Mouse (Mus musculus) urinary bladder, postnatal 36 days (tissue): ENCODE results near the gene Cd300lg.

Source experiments
- DNase-seq, 2 experiments: peaks; one replicate each; pipeline ENCODE4 v3.0.0; 2022; ENCODE audit warnings: low spot score in 2 of 2, mixed read lengths in 1 of 2

Gene Cd300lg

DNA sequence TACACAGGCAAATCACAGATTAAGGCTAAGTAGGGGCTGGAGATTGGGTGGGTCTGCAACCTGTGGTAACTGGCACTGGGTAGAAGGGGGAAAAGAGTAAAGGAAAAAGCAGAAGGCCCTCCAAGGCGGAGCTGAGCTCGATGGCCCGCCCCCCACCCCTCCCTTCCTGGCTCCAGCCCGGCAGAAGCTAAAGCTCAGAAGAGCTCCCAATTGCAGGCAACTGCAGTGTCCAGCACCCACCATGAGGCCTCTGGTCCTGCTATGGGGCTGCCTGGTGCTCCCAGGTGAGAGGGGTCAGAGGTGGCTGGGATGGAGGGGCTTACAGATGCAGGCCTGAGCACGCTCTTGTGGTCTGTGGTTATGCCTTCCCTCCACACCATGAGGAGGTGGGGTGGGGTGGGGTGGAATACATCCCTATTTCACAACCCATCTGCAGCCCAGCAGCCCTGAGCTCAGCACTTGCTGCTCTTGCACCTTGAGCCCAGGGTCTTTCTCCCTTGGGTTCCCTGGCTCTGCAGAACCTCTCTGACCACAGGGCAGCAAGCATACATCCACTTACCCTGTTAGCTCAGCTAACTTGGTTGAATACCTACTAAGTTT is at the start of gene Cd300lg:
TSS of gene Cd300lg (plus strand) at position 160 of the 600 bp plus-strand sequence.
- DNase-seq: no peak

- DNase-seq: no peak
Observed at GRCm38 (mm10) chr11:101991813-101992212, 49.5 kb upstream of the Cd300lg start.

DNA sequence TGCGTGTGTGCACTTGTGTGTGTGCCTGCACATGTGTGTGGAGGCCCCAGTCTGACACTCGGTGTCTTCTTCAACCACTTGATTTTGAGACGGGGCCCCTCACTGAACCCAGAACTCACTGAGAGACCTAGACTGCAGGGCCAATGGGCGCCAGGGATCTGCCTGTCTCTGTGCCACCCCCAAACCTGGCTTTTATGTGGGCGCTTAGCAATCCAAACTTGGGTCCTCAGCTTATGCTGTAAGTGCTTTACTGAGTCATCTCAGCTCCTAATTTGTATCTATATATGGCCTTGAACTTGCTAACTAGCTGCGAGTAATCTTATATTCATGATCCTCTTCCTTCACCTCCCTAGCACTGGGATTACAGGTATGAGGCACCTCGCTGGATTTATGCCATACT is 48.9 kb upstream of the Cd300lg start:
- DNase-seq: no peak

DNA sequence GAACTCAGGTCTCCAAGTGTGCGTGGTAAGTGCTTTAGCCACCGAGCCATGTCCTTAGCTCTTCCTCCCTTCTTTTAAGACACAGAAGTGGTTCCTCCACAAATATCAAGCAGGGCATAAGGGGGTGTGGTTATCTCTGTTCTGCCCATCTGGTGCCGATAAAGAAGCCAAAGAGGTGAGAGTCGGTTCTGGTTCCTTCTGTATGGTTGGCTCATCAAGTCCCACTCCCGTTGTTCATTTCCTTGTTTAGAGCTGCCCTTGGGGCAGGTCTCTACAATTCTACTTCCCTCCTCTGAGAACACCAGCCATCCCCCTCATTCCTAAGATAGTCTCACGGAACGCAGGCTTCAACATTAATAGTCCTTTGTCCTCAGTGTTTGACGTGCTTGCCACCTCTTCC is 47.2 kb upstream of the Cd300lg start:
- no peak for DNase-seq

DNA sequence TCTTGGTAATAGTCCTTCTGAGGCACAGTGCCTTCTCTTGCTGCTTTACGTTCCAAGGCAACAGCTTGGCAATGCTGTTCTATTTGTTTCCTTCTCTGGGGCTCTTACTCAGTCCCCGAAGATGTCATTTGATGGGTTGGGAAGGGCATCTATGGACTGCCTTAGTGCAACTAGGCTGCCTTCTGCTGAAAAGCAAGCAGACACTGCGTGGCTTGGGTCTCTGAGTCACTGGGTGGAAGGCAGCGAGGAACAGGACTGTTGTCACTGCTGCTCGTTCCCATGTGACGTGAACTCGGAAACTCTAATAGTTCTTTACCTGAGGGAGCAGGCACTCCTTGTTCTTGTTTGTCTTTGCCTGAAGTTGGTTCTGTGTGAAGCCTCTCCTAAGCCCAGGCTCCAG is 45.4 kb upstream of the Cd300lg start:
- no peak for DNase-seq

DNA sequence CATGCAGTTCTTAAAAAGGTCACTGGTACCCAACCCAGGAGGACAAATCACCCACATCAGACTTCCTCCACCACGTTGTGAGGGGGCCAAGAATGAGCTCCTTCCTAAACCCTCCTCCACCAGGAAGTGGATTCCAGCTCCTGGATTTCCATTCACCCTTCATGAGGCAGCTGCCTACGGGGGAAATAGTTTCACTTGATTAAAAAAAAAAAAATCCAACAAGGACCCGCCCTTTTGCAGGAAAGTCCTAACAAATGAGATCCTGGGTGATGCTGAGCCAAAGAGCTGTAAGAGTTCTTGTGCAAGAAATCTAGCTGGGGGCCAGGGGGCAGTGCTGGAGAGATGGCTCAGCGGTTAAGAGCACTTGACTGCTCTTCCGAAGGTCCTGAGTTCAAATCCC is 43.1 kb upstream of the Cd300lg start:
- no peak for DNase-seq

DNA sequence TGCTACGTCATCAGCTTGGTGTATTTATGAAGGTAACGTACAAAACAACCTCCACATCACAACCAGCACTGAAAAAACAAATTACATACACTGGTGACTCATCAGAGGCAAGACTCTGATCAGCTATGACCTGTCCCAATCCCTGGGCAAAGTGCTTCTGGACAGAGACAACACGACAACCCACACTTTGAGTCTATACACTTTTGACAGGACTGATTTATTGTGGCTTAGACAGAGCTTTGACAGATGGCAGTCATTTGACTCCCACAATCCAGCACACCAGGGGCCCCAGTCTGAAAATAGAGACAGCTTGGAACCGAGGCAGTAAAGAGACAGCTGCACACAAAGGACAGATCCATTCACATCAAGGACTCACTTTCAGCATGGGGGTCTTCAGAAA is 41.8 kb upstream of the Cd300lg start:
- DNase-seq: no peak

DNA sequence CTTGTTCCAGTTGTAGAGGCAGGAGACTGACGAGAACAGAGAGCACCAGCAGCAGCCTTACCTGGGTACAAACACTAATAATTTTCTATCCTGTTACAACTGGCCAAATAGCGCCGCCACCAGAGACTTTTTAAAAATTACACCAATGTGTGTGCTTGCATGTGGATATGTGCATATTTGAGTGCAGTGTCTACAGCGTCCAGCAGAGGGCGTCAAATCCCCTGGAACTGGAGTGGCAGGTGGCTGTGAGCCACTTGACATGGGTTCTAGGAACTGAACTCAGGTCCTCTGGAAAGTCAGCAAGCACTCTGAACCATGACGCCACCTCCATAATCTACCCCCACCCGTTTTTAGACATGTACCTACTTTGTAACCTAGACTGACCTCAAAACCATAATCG is 37.1 kb upstream of the Cd300lg start:
- DNase-seq: no peak

DNA sequence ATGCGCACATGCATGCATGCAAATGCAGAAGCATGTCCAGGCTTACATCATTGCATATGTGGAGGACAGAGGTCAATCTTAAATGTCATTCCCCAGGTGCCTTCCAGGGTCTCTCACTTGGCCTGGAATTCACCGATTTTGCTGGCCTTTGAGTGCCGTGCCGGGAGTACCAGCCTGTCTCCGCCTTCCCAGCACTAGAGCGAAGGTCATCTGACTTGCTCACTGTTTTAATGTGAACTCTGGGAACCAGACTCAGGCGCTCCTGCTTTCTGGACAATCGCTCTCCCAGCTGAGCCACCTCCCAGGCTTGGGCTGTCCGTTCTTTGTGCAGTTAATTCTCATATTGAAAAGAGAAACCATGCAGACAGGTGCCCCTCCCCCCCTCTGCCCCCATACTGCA is 35.0 kb upstream of the Cd300lg start:
- no peak for DNase-seq

DNA sequence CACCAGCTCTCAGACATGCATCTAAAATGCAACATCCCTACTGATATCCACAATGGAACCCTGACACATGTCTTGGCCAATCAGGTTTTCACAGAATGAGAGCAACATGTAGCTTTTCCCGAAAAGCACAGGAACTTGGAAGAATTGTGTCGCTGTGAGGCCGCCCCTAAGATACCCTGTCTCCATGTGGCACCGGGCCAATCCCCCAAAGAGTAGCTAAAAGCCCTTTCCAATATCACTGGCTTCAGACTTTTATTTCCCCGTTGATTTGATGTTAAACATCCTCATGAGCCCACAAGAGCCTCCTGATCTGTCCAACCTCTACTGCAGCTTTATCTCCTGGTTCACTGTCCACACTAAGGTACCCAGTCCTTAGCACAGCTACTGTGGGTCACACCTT is 34.6 kb upstream of the Cd300lg start:
- DNase-seq: no peak

DNA sequence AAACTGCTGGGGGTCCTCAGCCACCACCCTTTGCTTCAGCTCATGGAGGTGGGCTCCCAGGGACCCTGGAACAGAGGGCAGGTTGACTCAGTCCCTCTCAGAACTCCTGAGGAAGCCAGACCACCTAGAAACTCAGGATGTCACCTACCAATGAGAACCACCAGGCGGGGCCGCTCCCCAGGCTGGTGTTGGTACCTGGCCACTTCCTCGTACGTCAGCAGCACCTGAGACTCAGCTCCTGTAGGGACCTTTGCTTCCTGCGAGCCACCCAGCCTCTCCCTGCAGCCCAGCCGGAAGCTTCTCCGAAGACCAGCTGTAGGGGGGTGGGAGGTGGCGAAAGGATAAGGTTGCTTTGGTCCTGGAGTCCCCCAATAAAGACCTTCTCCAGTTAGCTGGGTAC is 32.9 kb upstream of the Cd300lg start:
- DNase-seq: no peak

GRCm38 (mm10) chr11:102008954-102009637 is 32.2 kb upstream of the Cd300lg start:
- DNase-seq: no peak

DNA sequence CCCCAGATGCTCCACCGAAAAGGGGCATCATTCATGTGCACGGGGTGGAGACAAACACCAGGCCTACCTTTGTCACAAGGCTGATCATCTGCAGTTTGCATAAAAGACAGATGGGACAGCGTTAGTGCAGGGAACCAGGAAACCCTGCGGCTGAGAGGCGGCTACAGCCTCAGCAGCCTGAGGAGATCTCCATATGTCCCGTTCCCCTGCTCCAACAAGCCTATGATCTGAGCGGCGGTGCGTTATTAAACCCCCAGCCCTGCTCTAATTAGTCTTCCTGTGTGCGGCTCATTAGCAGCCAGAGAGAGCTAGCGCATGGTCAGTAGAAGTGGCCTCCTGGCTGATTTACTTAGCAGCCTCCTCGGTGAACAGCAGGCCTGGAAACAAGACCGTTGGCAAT is 31.2 kb upstream of the Cd300lg start:
- DNase-seq: no peak

GRCm38 (mm10) chr11:102011510-102011909 is 29.8 kb upstream of the Cd300lg start:
- DNase-seq: no peak

DNA sequence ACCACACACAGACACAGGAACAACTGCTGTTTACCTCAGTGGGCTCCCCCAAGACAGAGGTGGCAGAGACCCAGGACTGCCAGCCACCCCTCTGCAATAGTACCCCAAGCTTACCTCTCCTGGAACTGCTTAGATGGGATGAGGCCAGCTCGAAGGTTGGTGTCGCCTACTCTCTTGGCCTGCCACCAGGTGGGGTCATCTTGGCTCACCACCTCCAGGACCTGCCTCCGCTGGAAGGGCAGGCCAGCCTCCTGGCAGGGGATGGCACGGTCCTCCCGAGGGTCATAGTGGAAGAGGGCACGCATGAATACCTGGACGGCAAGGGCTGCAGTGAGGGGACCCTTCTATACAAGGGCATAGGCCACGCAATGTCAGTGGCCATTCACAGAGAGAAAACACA is 28.1 kb upstream of the Cd300lg start:
- no peak for DNase-seq

DNA sequence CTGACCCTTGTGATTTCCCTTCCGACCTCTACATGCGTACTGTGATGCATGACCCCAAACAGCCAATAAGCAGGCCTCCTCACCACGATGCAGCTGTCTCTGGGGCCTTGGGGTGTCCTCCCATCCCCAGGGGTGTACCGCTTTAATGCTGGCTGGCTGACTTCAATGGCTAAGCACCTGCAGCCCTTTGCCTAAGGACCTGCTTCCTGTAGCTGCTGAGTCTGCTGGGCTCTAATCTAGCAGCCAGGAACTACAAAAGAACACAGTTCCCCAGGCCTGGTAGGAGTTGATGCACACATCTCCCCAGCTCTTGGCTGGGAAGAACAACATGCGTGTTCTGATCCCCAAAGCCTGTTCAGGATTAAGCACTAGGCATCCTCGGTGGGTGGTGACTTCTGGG is 25.8 kb upstream of the Cd300lg start:
- DNase-seq: no peak

DNA sequence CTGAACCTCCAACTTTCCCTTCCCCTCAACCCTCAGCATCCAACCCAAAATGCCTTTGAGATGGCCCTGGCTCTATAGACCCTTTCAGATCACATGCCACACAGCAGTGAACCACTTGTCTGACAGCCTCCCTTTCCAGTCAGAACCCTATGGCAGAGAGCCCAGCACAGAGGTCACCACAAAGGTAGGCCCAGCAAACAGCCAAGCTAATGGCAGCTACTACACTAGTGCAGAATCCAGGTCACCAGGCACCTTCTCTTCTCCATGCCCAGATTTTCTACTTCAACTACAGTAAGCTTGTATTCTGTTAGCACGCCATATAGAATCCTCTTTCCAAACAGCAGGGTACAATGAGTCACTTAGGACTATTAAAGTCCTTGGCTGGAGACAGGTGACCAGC is 25.2 kb upstream of the Cd300lg start:
- DNase-seq: no peak

DNA sequence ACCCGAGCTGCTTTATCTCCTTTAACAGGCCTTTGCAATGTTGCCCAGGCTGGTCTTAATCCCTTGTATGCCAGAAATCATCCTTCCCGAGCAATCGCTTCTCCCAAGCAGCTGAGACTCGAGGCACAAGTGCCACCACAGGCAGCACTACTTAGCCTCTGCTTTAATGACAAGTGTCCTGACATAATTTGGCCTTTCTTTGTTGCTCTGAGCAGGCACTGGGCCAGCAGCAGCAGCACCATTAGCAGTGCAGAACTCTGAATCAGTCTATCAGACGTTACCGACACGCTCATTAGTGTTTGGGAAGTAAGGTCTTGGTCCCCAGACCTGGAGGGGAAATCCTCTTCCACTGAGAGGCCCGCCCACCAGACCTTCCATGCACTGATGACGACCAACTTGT is 21.6 kb upstream of the Cd300lg start:
- DNase-seq: no peak

DNA sequence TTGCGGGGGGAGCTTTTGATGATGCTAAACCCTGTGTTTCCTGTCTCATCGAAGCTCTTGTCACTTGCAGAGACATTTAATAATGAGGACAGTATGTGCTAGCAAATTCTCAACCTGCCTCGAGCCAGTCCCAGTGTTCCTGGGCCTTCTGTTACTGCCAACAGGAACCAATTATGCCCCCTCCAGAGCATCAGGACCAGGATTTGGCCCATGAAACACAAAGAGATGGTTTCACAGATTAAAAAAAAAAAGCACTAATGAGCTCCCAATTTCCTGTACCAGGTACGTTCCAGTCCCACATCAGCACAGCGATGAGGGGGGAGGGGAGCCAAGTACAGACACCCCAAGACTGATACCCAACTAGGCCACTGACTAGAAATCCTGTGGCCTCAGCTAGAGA is 20.1 kb upstream of the Cd300lg start:
- no peak for DNase-seq

DNA sequence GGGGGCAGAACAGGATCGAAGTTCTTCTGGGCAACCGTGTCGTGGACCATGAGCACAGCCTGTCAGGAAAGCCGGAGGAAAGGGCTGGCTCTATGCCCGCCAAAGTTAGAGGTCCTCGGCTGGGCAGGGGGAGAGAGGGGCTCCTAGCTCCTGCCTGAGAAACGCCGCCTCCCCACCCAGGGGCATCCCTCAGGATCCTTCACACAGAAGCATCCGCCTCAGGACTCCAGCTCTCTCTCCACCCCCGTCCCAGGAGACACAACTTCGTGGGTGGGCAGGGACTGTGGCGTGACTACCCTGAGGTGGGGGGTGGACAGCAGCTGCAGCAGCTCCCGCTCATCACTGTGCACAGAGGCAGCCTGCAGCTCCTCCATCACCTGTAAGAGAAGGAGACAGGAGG is 17.9 kb upstream of the Cd300lg start:
- no peak for DNase-seq

- DNase-seq: no peak
Observed at GRCm38 (mm10) chr11:102024084-102024758, 17.1 kb upstream of the Cd300lg start.

DNA sequence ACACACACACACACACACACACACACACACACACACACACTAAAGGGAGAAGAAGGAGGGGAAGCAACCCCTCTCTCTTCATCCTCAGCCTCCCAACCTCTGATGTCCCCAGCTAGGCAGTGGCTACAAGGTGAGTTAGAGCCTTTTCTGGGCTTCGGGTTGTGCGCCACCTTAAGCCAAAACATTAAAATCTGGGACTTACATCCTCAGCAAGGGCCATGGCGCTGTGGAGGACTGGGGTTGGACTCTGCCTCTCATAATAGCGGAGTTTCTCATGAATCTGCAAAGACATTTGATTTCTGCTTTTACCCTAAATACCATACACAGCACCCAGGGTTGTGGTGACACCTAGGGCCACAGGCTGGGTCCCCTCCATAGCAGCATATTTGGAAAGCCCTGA is 16.4 kb upstream of the Cd300lg start:
- DNase-seq: no peak

DNA sequence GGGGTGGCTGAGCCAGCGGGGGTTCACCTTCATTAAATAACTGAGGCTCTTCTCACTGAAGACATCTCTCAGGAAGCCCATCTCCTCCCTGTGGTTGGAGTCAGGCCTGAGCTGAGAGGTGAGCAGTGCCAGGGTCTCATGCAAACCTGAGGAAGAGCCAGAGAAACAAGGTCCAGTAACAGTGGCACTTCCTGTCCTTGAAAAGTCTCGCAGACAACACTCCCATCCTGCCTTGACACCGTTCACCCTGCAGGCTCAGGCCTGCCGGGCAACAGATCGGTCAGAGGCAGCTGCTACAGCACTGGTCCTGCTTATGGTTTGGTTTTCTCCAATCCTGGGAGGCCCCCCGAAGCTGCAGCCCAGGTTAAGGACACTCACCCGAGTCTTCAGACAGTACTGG is 16.0 kb upstream of the Cd300lg start:
- DNase-seq: no peak
